Mouse (Mus musculus): ENCODE measurements around the gene Arl6ip4. TPM values are rescaled to one million over a fixed set of nuclear protein-coding genes. Genes with fewer than 3 reads are reported as not detected.

Arl6ip4 gene
- total and polyA plus RNA-seq, 2 experiments from 2014 or later: 36.0 to 98.3 TPM

- WGBS: 93% methylated on average over 24 of the region's 24 CpGs
- H3K36me3 ChIP-seq (ENCODE audit: insufficient read depth): peaks cover 23% of the 10 kb centered on the region
- H3K9ac ChIP-seq: no peak overlapping the region
- no peak for TF ChIP-seq CTCF (IDR thresholded peaks at IDR 0.05; ENCODE audit: low read depth)
- no peaks in the 10 kb centered on the region for H3K9me3 ChIP-seq (ENCODE audit: low read length)
- H3K4me3 ChIP-seq (ENCODE audit: low read depth, low read length): no peak overlapping the region
- DNase-seq: no peak
- ATAC-seq: no peak
- no peak overlapping the region for H3K4me2 ChIP-seq (ENCODE audit: low read depth)
- H3K27me3 ChIP-seq (ENCODE audit: insufficient read depth, low read length): no peaks in the 10 kb centered on the region
- peaks cover 14% of the 10 kb centered on the region; the same call in 1 of the 2 replicates for H3K4me1 ChIP-seq (ENCODE audit: insufficient read depth)
- H3K27ac ChIP-seq (ENCODE audit: low read depth, low read length): no peak overlapping the region
Observed at GRCm38 (mm10) chr5:124114276-124115025, 1.4 kb upstream of the Arl6ip4 start.

- H3K27ac ChIP-seq (ENCODE audit: low read depth, low read length): peak overlapping the region; percentile 86
- peaks cover 14% of the 10 kb centered on the region; the same call in 1 of the 2 replicates for H3K4me1 ChIP-seq (ENCODE audit: insufficient read depth)
- H3K36me3 ChIP-seq (ENCODE audit: insufficient read depth): peaks cover 28% of the 10 kb centered on the region
- no peak for TF ChIP-seq CTCF (IDR thresholded peaks at IDR 0.05; ENCODE audit: low read depth)
- DNase-seq (no peak), ATAC-seq (no peak)
- 24% methylated on average over 7 of the region's 7 CpGs for WGBS
- no peaks in the 10 kb centered on the region for H3K9me3 ChIP-seq (ENCODE audit: low read length)
- no peaks in the 10 kb centered on the region for H3K27me3 ChIP-seq (ENCODE audit: insufficient read depth, low read length)
- H3K4me2 ChIP-seq (ENCODE audit: low read depth): peak overlapping the region; percentile 82
- peak overlapping the region; percentile 85 for H3K4me3 ChIP-seq (ENCODE audit: low read depth, low read length)
- peak overlapping the region; percentile 92 for H3K9ac ChIP-seq
Observed at GRCm38 (mm10) chr5:124115531-124115930, 358 bp upstream of the Arl6ip4 start.

DNA sequence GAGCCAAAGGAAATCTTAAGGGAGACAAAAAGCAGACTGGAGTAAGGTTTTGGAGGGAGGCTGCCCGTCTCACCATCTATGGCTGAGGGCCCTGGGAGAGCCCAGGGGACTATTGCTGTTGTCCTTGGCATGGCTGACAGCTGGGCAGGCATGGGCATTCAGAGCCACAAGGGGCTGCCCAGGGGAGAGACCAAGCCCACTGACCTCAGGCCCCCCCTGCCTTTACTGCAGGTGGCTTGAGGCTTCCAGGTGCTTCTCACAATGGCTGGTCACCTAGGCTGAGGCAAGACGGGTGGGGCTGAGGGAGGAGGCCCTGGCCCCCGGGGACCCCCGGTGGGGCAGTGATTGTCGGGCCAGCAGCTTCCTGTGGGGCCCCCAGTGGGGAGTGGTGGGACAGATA is 3.3 kb downstream of the Arl6ip4 start:
- DNase-seq (no peak), ATAC-seq (no peak)
- Histone ChIP-seq H3K9ac (no peak overlapping the region), H3K27ac (ENCODE audit: low read depth, low read length) (no peak overlapping the region), H3K4me3 (ENCODE audit: low read depth, low read length) (no peak overlapping the region), H3K9me3 (ENCODE audit: low read length) (no peaks in the 10 kb centered on the region), H3K4me1 (ENCODE audit: insufficient read depth) (peaks cover 7% of the 10 kb centered on the region; the same call in 1 of the 2 replicates), H3K36me3 (ENCODE audit: insufficient read depth) (peaks cover 61% of the 10 kb centered on the region), H3K4me2 (ENCODE audit: low read depth) (no peak overlapping the region), H3K27me3 (ENCODE audit: insufficient read depth, low read length) (no peaks in the 10 kb centered on the region)
- 86% methylated on average over 5 of the region's 5 CpGs for WGBS
- TF ChIP-seq CTCF (IDR thresholded peaks at IDR 0.05; ENCODE audit: low read depth): no peak

DNA sequence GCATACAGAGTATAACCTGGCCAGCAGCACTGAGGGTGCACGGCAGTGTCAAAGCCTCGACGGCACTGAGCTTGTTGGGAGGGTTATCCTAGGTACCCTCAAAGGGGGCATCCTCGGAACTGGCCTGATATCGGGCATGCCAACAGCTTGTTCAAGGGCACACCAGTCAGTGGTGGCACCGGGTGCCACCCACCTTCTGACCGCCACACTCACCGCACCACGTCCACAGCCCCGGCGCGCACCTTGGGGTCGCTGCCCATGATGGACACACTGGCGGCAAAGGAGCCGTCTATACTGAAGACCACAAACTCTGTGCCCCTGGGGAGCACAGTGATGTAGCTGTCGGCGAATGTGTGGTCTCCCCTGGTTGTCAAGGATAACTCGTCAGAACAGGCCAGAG is 6.5 kb downstream of the Arl6ip4 start:
- H3K4me1 ChIP-seq (ENCODE audit: insufficient read depth): no peaks in the 10 kb centered on the region
- H3K27ac ChIP-seq (ENCODE audit: low read depth, low read length): no peak overlapping the region
- no peaks in the 10 kb centered on the region for H3K9me3 ChIP-seq (ENCODE audit: low read length)
- WGBS: 90% methylated on average over 18 of the region's 18 CpGs
- H3K36me3 ChIP-seq (ENCODE audit: insufficient read depth): peaks cover 86% of the 10 kb centered on the region
- ATAC-seq: no peak
- no peak for TF ChIP-seq CTCF (IDR thresholded peaks at IDR 0.05; ENCODE audit: low read depth)
- H3K27me3 ChIP-seq (ENCODE audit: insufficient read depth, low read length): no peaks in the 10 kb centered on the region
- H3K9ac ChIP-seq: no peak overlapping the region
- H3K4me2 ChIP-seq (ENCODE audit: low read depth): no peak overlapping the region
- DNase-seq: no peak
- no peak overlapping the region for H3K4me3 ChIP-seq (ENCODE audit: low read depth, low read length)

GRCm38 (mm10) chr5:124125093-124125492 is 9.2 kb downstream of the Arl6ip4 start:
- 90% methylated on average over 11 of the region's 11 CpGs for WGBS
- Histone ChIP-seq H3K4me2 (ENCODE audit: low read depth) (no peak overlapping the region), H3K4me3 (ENCODE audit: low read depth, low read length) (no peak overlapping the region), H3K36me3 (ENCODE audit: insufficient read depth) (peaks cover 89% of the 10 kb centered on the region), H3K9me3 (ENCODE audit: low read length) (no peaks in the 10 kb centered on the region), H3K27me3 (ENCODE audit: insufficient read depth, low read length) (no peaks in the 10 kb centered on the region), H3K27ac (ENCODE audit: low read depth, low read length) (no peak overlapping the region), H3K9ac (no peak overlapping the region), H3K4me1 (ENCODE audit: insufficient read depth) (no peaks in the 10 kb centered on the region)
- TF ChIP-seq CTCF (IDR thresholded peaks at IDR 0.05; ENCODE audit: low read depth): no peak
- no peak for DNase-seq
- no peak for ATAC-seq

GRCm38 (mm10) chr5:124134261-124134660 is 18.4 kb downstream of the Arl6ip4 start:
- no peak for DNase-seq
- no peak overlapping the region for H3K9ac ChIP-seq
- H3K4me1 ChIP-seq (ENCODE audit: insufficient read depth): no peaks in the 10 kb centered on the region
- no peak for TF ChIP-seq CTCF (IDR thresholded peaks at IDR 0.05; ENCODE audit: low read depth)
- 83% methylated on average over 5 of the region's 5 CpGs for WGBS
- H3K4me2 ChIP-seq (ENCODE audit: low read depth): no peak overlapping the region
- no peak for ATAC-seq
- H3K27ac ChIP-seq (ENCODE audit: low read depth, low read length): no peak overlapping the region
- H3K4me3 ChIP-seq (ENCODE audit: low read depth, low read length): no peak overlapping the region
- H3K27me3 ChIP-seq (ENCODE audit: insufficient read depth, low read length): no peaks in the 10 kb centered on the region
- H3K36me3 ChIP-seq (ENCODE audit: insufficient read depth): peaks cover 74% of the 10 kb centered on the region
- no peaks in the 10 kb centered on the region for H3K9me3 ChIP-seq (ENCODE audit: low read length)

GRCm38 (mm10) chr5:124138066-124138465 is 22.2 kb downstream of the Arl6ip4 start:
- no peak overlapping the region for H3K4me3 ChIP-seq (ENCODE audit: low read depth, low read length)
- H3K4me1 ChIP-seq (ENCODE audit: insufficient read depth): no peaks in the 10 kb centered on the region
- H3K4me2 ChIP-seq (ENCODE audit: low read depth): no peak overlapping the region
- H3K9ac ChIP-seq: no peak overlapping the region
- ATAC-seq (peak; percentile 36), DNase-seq (no peak)
- no peak for TF ChIP-seq CTCF (IDR thresholded peaks at IDR 0.05; ENCODE audit: low read depth)
- no peak overlapping the region for H3K27ac ChIP-seq (ENCODE audit: low read depth, low read length)
- WGBS: 74% methylated on average over 7 of the region's 7 CpGs
- no peaks in the 10 kb centered on the region for H3K27me3 ChIP-seq (ENCODE audit: insufficient read depth, low read length)
- H3K36me3 ChIP-seq (ENCODE audit: insufficient read depth): peaks cover 63% of the 10 kb centered on the region
- H3K9me3 ChIP-seq (ENCODE audit: low read length): no peaks in the 10 kb centered on the region
